Comparison of ENCODE assay signal across 8 mouse cellular contexts in genomic region chr16:5254346-5255025, GRCm38 (mm10). TPM values are rescaled to one million over a fixed set of nuclear protein-coding genes. Genes with fewer than 3 reads are reported as not detected.
DNase-seq lines count a peak whose midpoint lies in the region; ATAC-seq and TF ChIP-seq lines count a peak whose summit lies in the region.

No protein-coding gene starts in this region.

- peaks cover 46% of the 10 kb centered on the region for H3K36me3 ChIP-seq in G1E (replicated peaks)
- no peaks in the 10 kb centered on the region for H3K36me3 ChIP-seq in forebrain, embryonic 14.5 days (ENCODE audit: control insufficient read depth, insufficient read depth, low read length)
- peaks cover 4% of the 10 kb centered on the region for H3K36me3 ChIP-seq in lung, embryonic 15.5 days

- TF ChIP-seq CTCF in G1E (IDR thresholded peaks at IDR 0.05; ENCODE audit: low read depth, low read length), result peak; percentile 97
- TF ChIP-seq CTCF in olfactory bulb, adult 2 months (IDR thresholded peaks at IDR 0.05; ENCODE audit: insufficient read depth, low read depth, low read length), result peak; percentile 72; the same call in 1 of the 2 replicates

- H3K4me2 ChIP-seq in forebrain, embryonic 14.5 days (ENCODE audit: low read length), result peak overlapping the region; percentile 77
- peak overlapping the region; percentile 87 for H3K4me2 ChIP-seq in lung, embryonic 15.5 days

- H3K27ac ChIP-seq in forebrain, embryonic 14.5 days (ENCODE audit: low read depth, low read length), result no peak overlapping the region
- peak overlapping the region; percentile 82 for H3K27ac ChIP-seq in lung, embryonic 15.5 days
- no peak overlapping the region for H3K27ac ChIP-seq in olfactory bulb, adult 2 months (ENCODE audit: insufficient read depth, low read depth, low read length)

- intact Hi-C loops in heart, postnatal 36 days (cut with DNase I), result loop anchor here (2.0 kb wide), 1 partner anchor 52 kb away; no protein-coding TSS in a partner anchor

- peaks cover 36% of the 10 kb centered on the region for H3K4me1 ChIP-seq in G1E (ENCODE audit: insufficient read depth, low read depth, low read length)
- peaks cover 8% of the 10 kb centered on the region; the same call in 1 of the 2 replicates for H3K4me1 ChIP-seq in forebrain, embryonic 14.5 days (ENCODE audit: control insufficient read depth, insufficient read depth, low read length)
- H3K4me1 ChIP-seq in lung, embryonic 15.5 days, result peaks cover 17% of the 10 kb centered on the region
- peaks cover 11% of the 10 kb centered on the region for H3K4me1 ChIP-seq in olfactory bulb, adult 2 months (ENCODE audit: control insufficient read depth, insufficient read depth, low read length)

- TF ChIP-seq POLR2A in olfactory bulb, adult 2 months (IDR thresholded peaks at IDR 0.05; ENCODE audit: insufficient read depth, low read depth, low read length), result no peak

- H3K27me3 ChIP-seq in G1E (ENCODE audit: insufficient read depth, low read length), result peaks cover 3% of the 10 kb centered on the region
- H3K27me3 ChIP-seq in forebrain, embryonic 14.5 days (replicated peaks; ENCODE audit: control insufficient read depth, insufficient read depth, low read length), result no peaks in the 10 kb centered on the region
- H3K27me3 ChIP-seq in lung, embryonic 15.5 days, result no peaks in the 10 kb centered on the region

- H3K9me3 ChIP-seq in G1E (replicated peaks), result no peaks in the 10 kb centered on the region
- H3K9me3 ChIP-seq in forebrain, embryonic 14.5 days (replicated peaks; ENCODE audit: control insufficient read depth, low read length), result no peaks in the 10 kb centered on the region
- no peaks in the 10 kb centered on the region for H3K9me3 ChIP-seq in lung, embryonic 15.5 days

- WGBS in forebrain, embryonic 14.5 days, result 4% methylated on average over 15 of the region's 15 CpGs
- whole genome bisulfite sequencing in lung, embryonic 15.5 days, result under 1% methylated on average over 15 of the region's 15 CpGs
- WGBS in olfactory bulb, adult 2 months, result 13% methylated on average over 15 of the region's 15 CpGs

- peak; percentile 61 for ATAC-seq in G1E (ENCODE audit: extremely low read depth, insufficient number of reproducible peaks, low FRiP score, poor library complexity, severe bottlenecking)
- peak; percentile 25 for ATAC-seq in forebrain, embryonic 14.5 days
- ATAC-seq in lung, embryonic 15.5 days (ENCODE audit: borderline replicate concordance, extremely low read depth, low FRiP score, low TSS enrichment), result peak; percentile 53

- H3K4me3 ChIP-seq in G1E (ENCODE audit: low read depth, low read length), result peak overlapping the region; percentile 73
- H3K4me3 ChIP-seq in forebrain, embryonic 14.5 days (ENCODE audit: low read depth, low read length), result peak overlapping the region; percentile 54
- H3K4me3 ChIP-seq in lung, embryonic 15.5 days, result peak overlapping the region; percentile 78
- 0 out of 2 replicates have a peak overlapping the region, but pooled peaks have one; percentile 3 for H3K4me3 ChIP-seq in olfactory bulb, adult 2 months (ENCODE audit: insufficient read depth, low read depth, low read length)

- peak overlapping the region; percentile 60; the same call in 1 of the 2 replicates for H3K9ac ChIP-seq in forebrain, embryonic 14.5 days (ENCODE audit: low read length)
- peak overlapping the region; percentile 70 for H3K9ac ChIP-seq in lung, embryonic 15.5 days

- DNase-seq in G1E (ENCODE audit: low spot score), result peak; percentile 83
- DNase-seq in cerebellum, adult 11 months, result peak; percentile 43
- DNase-seq in forebrain, embryonic 14.5 days (ENCODE audit: low spot score), result peak; percentile 74
- DNase-seq in heart, postnatal 36 days, result peak; percentile 77 to 78
- DNase-seq in layer of hippocampus, adult 18-20 months (ENCODE audit: low spot score in 2 of 2), result peak; percentile 38 to 68
- DNase-seq in thymus, postnatal 0 days (ENCODE audit: low spot score), result peak; percentile 90

RNA-seq across cellular contexts. Expression of gene Eef2kmt, which starts 1.3 kb away (rescaled TPM):
- total RNA-seq in G1E (2014; fragmentation: Nextera tagmentation) (21.2 and 29.9 TPM in 2 replicates), G1E (2017) (20.3 and 24.5 TPM in 2 replicates)
- 2.7 and 3.6 TPM in 2 replicates for polyA plus RNA-seq in G1E (2012)
- polyA plus RNA-seq in forebrain, embryonic 14.5 days (2014; fragmentation: Nextera tagmentation; extraction: Ambion mirVana), result 10.3 and 11.5 TPM in 2 replicates
- 1 to 10 TPM; 8.5 to 9.0 TPM for total RNA-seq in heart, postnatal 36 days (2021)
- total RNA-seq in layer of hippocampus, adult 18-20 months (2021), result 1 to 10 TPM; 5.1 to 5.9 TPM
- 21.4 and 24.8 TPM in 2 replicates for polyA plus RNA-seq in lung, embryonic 15.5 days (2015; fragmentation: Nextera tagmentation; extraction: Ambion mirVana)
- polyA plus RNA-seq in olfactory bulb, adult 2 months (2012; ENCODE audit: insufficient read depth, insufficient read length, low replicate concordance, missing spikeins), result not detected in 2 replicates
- 13.9 and 15.5 TPM in 2 replicates for polyA plus RNA-seq in thymus, postnatal 0 days (2015; fragmentation: Nextera tagmentation; extraction: Ambion mirVana)

RNA-seq across cellular contexts. Expression of gene Alg1, which starts 21.1 kb away (rescaled TPM):
- total RNA-seq in G1E (2014; fragmentation: Nextera tagmentation), result 13.4 and 16.7 TPM in 2 replicates
- total RNA-seq in G1E (2017), result 19.6 and 20.2 TPM in 2 replicates
- polyA plus RNA-seq in G1E (2012), result 4.3 and 5.3 TPM in 2 replicates
- 32.2 and 35.1 TPM in 2 replicates for polyA plus RNA-seq in forebrain, embryonic 14.5 days (2014; fragmentation: Nextera tagmentation; extraction: Ambion mirVana)
- total RNA-seq in heart, postnatal 36 days (2021), result 10 to 100 TPM; 13.8 to 14.7 TPM
- total RNA-seq in layer of hippocampus, adult 18-20 months (2021), result 10 to 100 TPM; 29.0 to 31.6 TPM
- 32.2 and 35.7 TPM in 2 replicates for polyA plus RNA-seq in lung, embryonic 15.5 days (2015; fragmentation: Nextera tagmentation; extraction: Ambion mirVana)
- polyA plus RNA-seq in olfactory bulb, adult 2 months (2012; ENCODE audit: insufficient read depth, insufficient read length, low replicate concordance, missing spikeins), result not detected in 2 replicates
- 31.6 TPM in 2 replicates for polyA plus RNA-seq in thymus, postnatal 0 days (2015; fragmentation: Nextera tagmentation; extraction: Ambion mirVana)

RNA-seq across cellular contexts. Expression of gene AU021092, which starts 32.4 kb away (rescaled TPM):
- total RNA-seq in G1E (2014; fragmentation: Nextera tagmentation) (not detected in 2 replicates), G1E (2017) (not detected in 2 replicates)
- polyA plus RNA-seq in G1E (2012), result not detected in 2 replicates
- 17.4 and 17.6 TPM in 2 replicates for polyA plus RNA-seq in forebrain, embryonic 14.5 days (2014; fragmentation: Nextera tagmentation; extraction: Ambion mirVana)
- total RNA-seq in heart, postnatal 36 days (2021), result 10 to 100 TPM; 22.9 to 23.6 TPM
- 1 to 10 TPM; 3.5 to 4.3 TPM for total RNA-seq in layer of hippocampus, adult 18-20 months (2021)
- 21.7 and 26.9 TPM in 2 replicates for polyA plus RNA-seq in lung, embryonic 15.5 days (2015; fragmentation: Nextera tagmentation; extraction: Ambion mirVana)
- not detected in 2 replicates for polyA plus RNA-seq in olfactory bulb, adult 2 months (2012; ENCODE audit: insufficient read depth, insufficient read length, low replicate concordance, missing spikeins)
- 1.0 and 1.1 TPM in 2 replicates for polyA plus RNA-seq in thymus, postnatal 0 days (2015; fragmentation: Nextera tagmentation; extraction: Ambion mirVana)

RNA-seq across cellular contexts. Expression of gene Nagpa, which starts 50.7 kb away (rescaled TPM):
- 9.7 and 12.3 TPM in 2 replicates for total RNA-seq in G1E (2014; fragmentation: Nextera tagmentation)
- total RNA-seq in G1E (2017), result 31.3 and 31.6 TPM in 2 replicates
- polyA plus RNA-seq in G1E (2012), result 21.6 and 22.0 TPM in 2 replicates
- polyA plus RNA-seq in forebrain, embryonic 14.5 days (2014; fragmentation: Nextera tagmentation; extraction: Ambion mirVana), result 7.4 and 8.1 TPM in 2 replicates
- 10 to 100 TPM; 13.4 to 14.5 TPM for total RNA-seq in heart, postnatal 36 days (2021)
- total RNA-seq in layer of hippocampus, adult 18-20 months (2021), result 10 to 100 TPM; 12.0 to 15.9 TPM
- polyA plus RNA-seq in lung, embryonic 15.5 days (2015; fragmentation: Nextera tagmentation; extraction: Ambion mirVana), result 22.1 and 24.0 TPM in 2 replicates
- polyA plus RNA-seq in olfactory bulb, adult 2 months (2012; ENCODE audit: insufficient read depth, insufficient read length, low replicate concordance, missing spikeins), result not detected in 2 replicates
- polyA plus RNA-seq in thymus, postnatal 0 days (2015; fragmentation: Nextera tagmentation; extraction: Ambion mirVana), result 16.3 and 18.0 TPM in 2 replicates

Comparison
In these comparisons a context has a peak if more than half of its experiments do, and no peak if none do; other contexts are left out.
1. H3K4me3 ChIP-seq: peak in every context shown above with its lines; median percentile 78 in lung, embryonic 15.5 days; 73 in G1E; 54 in forebrain, embryonic 14.5 days; 3 in olfactory bulb, adult 2 months.